Mouse (Mus musculus) embryonic facial prominence, embryonic 15.5 days (tissue): ENCODE data around the gene Ctdspl. TPM values are rescaled to one million over a fixed set of nuclear protein-coding genes. Genes with fewer than 3 reads are reported as not detected.

Experiments used
- ATAC-seq: fragments of 200-750 bp; cut with Nextera tagmentation; 2 replicates; pipeline ENCODE4 v1.8.0; 2017; ENCODE audit warnings: low read depth, moderate TSS enrichment; ENCODE audit not compliant: insufficient number of reproducible peaks, low FRiP score, low TSS enrichment
- H3K27ac ChIP-seq: fragments of 300-500 bp; sonication (generic); replicated peaks from 2 replicates; pipeline ENCODE4 v1.5.1; 2015; ENCODE audit warnings: mild to moderate bottlenecking, inconsistent platforms
- H3K27me3 ChIP-seq: fragments of 300-500 bp; sonication (generic); 2 replicates; pipeline ENCODE4 v1.6.1; 2015; ENCODE audit warnings: inconsistent platforms
- H3K36me3 ChIP-seq: fragments of 300-500 bp; sonication (generic); 2 replicates; pipeline ENCODE4 v1.6.1; 2015; ENCODE audit warnings: mild to moderate bottlenecking, inconsistent platforms
- H3K4me1 ChIP-seq: fragments of 300-500 bp; sonication (generic); 2 replicates; pipeline ENCODE4 v1.6.1; 2015; ENCODE audit warnings: inconsistent platforms
- H3K4me2 ChIP-seq: fragments of 300-500 bp; sonication (generic); replicated peaks from 2 replicates; pipeline ENCODE4 v1.6.1; 2015; ENCODE audit warnings: mild to moderate bottlenecking, inconsistent platforms
- H3K4me3 ChIP-seq: fragments of 300-500 bp; sonication (generic); replicated peaks from 2 replicates; pipeline ENCODE4 v1.5.1; 2015; ENCODE audit warnings: mild to moderate bottlenecking, inconsistent platforms
- H3K9ac ChIP-seq: fragments of 300-500 bp; sonication (generic); 2 replicates; pipeline ENCODE4 v1.6.1; 2015; ENCODE audit warnings: inconsistent platforms
- H3K9me3 ChIP-seq: fragments of 300-500 bp; sonication (generic); replicated peaks from 2 replicates; pipeline ENCODE4 v1.6.1; 2016; ENCODE audit warnings: inconsistent platforms
- WGBS: fragments of 180-500 bp; shearing (Covaris S2); methylation state at CpG from one replicate; pipeline ENCODE4 v1.1.7; 2015; 5-methylcytosine and 5-hydroxymethylcytosine counted together
- polyA plus RNA-seq: library from polyadenylated mRNA; unstranded; fragments of >200 nt; fragmentation: Nextera tagmentation; extraction: Ambion mirVana; gene quantifications from 2 replicates; pipeline ENCODE4 v1.2.1, GENCODE M21; 2015

The Ctdspl gene
- polyA plus RNA-seq, 1 experiment from 2014 or later: 19.2 TPM

DNA sequence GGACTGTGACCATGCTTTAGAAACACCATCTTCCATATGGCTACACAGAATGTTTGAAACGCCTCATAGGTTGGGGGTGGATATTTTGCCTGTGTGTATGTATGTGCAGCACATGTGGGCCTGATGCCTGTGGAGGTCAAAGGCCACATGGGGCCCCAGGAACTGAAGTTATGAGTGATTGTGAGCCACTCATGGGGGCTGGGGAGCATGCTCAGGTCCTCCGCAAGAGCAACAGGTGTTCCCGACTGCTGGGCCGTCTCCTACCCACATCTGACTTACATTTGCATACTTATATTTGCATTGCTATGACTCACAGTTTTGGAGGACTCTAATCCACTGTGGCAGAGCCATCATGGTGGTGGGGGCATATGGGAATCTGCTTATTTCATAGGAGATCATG lies 43.6 kb downstream of the Ctdspl start:
- 66% methylated on average over 4 of the region's 4 CpGs for WGBS
- Histone ChIP-seq H3K36me3 (peaks cover 16% of the 10 kb centered on the region; the same call in 1 of the 2 replicates), H3K27me3 (no peaks in the 10 kb centered on the region), H3K4me1 (peaks cover 26% of the 10 kb centered on the region), H3K4me2 (no peak overlapping the region), H3K4me3 (no peak overlapping the region), H3K9me3 (no peaks in the 10 kb centered on the region), H3K27ac (no peak overlapping the region), H3K9ac (no peak overlapping the region)
- no peak for ATAC-seq

DNA sequence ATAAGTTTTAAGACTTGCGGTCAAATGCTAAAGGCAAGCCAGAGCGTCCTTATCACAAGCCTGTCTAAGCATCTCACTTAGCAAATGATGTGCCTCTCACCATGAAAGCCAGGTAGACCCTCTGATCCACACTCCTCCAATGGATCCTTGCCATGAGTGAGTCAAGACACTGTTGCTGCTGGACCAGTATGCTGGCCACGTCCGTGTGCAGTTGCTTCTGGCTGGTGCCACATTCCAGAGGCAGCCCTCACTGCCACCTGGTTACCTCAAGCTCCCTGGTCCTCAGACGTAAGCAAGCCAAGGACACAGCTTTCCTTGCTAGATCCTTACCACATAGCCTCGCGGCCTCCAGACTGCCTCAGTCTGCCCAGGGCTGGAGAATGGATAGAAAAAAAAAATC lies 46.8 kb downstream of the Ctdspl start:
- H3K9ac ChIP-seq: no peak overlapping the region
- H3K27ac ChIP-seq: 0 out of 2 replicates have a peak overlapping the region, but pooled peaks have one; percentile 86
- WGBS: 85% methylated on average over 7 of the region's 7 CpGs
- no peaks in the 10 kb centered on the region for H3K9me3 ChIP-seq
- H3K27me3 ChIP-seq: no peaks in the 10 kb centered on the region
- H3K4me3 ChIP-seq: no peak overlapping the region
- H3K4me2 ChIP-seq: no peak overlapping the region
- H3K4me1 ChIP-seq: peaks cover 47% of the 10 kb centered on the region
- H3K36me3 ChIP-seq: peaks cover 6% of the 10 kb centered on the region; the same call in 1 of the 2 replicates
- ATAC-seq: no peak

DNA sequence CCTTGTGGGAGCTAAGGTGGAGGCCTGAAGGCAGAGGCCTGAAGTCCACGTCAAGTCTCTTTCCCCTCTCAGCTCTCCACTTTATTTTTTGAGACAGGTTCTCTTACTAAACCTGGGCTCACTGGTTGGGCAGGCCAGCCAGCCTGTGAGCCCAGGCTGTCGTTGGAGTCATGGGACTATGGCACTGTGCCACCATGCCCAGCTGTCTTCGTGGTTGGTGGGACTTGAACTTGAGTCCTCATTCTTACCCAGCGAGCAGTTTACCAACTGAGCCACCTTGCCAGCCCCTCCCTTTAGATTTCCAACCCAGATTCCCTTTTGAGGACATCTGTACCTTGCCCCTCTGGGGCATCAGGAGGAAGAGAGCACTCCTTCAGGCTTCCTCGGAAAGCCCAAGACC lies 47.3 kb downstream of the Ctdspl start:
- peak overlapping the region; percentile 86 for H3K27ac ChIP-seq
- no peak for ATAC-seq
- no peaks in the 10 kb centered on the region for H3K9me3 ChIP-seq
- H3K4me2 ChIP-seq: no peak overlapping the region
- 59% methylated on average over 5 of the region's 5 CpGs for WGBS
- no peak overlapping the region for H3K4me3 ChIP-seq
- no peaks in the 10 kb centered on the region for H3K27me3 ChIP-seq
- H3K4me1 ChIP-seq: peaks cover 48% of the 10 kb centered on the region
- peaks cover 6% of the 10 kb centered on the region; the same call in 1 of the 2 replicates for H3K36me3 ChIP-seq
- no peak overlapping the region for H3K9ac ChIP-seq

DNA sequence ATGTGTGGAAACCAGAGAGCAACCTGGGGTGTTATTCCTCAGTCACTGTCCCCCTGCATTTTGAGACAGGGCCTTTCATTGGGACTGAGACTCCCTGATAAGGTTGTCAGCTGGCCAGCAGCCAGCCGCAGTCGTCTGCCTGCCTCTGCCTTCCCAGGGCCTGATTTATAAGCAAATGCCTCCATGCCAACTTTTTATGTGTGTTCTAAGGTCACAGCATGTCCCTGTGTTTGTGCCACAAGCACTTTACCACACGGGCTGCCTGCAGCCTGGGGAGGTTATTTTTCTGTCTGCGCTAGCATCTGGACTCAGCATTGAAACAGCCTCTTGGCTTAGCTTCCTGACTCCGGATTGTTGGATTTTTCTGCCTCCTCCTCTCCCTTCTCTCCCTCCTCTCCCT lies 47.9 kb downstream of the Ctdspl start:
- Histone ChIP-seq H3K27me3 (no peaks in the 10 kb centered on the region), H3K9me3 (no peaks in the 10 kb centered on the region), H3K4me1 (peaks cover 48% of the 10 kb centered on the region), H3K27ac (peak overlapping the region; percentile 86), H3K9ac (no peak overlapping the region), H3K4me3 (no peak overlapping the region), H3K4me2 (no peak overlapping the region), H3K36me3 (peaks cover 6% of the 10 kb centered on the region; the same call in 1 of the 2 replicates)
- peak; percentile 51; the same call in 1 of the 2 replicates for ATAC-seq
- WGBS: 22% methylated on average over 5 of the region's 5 CpGs

GRCm38 (mm10) chr9:118975211-118975671 lies 49.0 kb downstream of the Ctdspl start:
- H3K4me1 ChIP-seq: peaks cover 53% of the 10 kb centered on the region
- WGBS: 46% methylated on average over 11 of the region's 11 CpGs
- no peaks in the 10 kb centered on the region for H3K9me3 ChIP-seq
- no peaks in the 10 kb centered on the region for H3K27me3 ChIP-seq
- H3K4me3 ChIP-seq: no peak overlapping the region
- ATAC-seq: peak; percentile 44; the same call in 1 of the 2 replicates
- H3K4me2 ChIP-seq: no peak overlapping the region
- H3K9ac ChIP-seq: no peak overlapping the region
- peak overlapping the region; percentile 86 for H3K27ac ChIP-seq
- H3K36me3 ChIP-seq: peaks cover 4% of the 10 kb centered on the region; the same call in 1 of the 2 replicates

- no peak for ATAC-seq
- no peak overlapping the region for H3K9ac ChIP-seq
- no peaks in the 10 kb centered on the region for H3K27me3 ChIP-seq
- H3K4me2 ChIP-seq: no peak overlapping the region
- H3K4me1 ChIP-seq: peaks cover 58% of the 10 kb centered on the region
- no peaks in the 10 kb centered on the region for H3K9me3 ChIP-seq
- H3K27ac ChIP-seq: peak overlapping the region; percentile 86
- 59% methylated on average over 9 of the region's 9 CpGs for WGBS
- no peaks in the 10 kb centered on the region for H3K36me3 ChIP-seq
- no peak overlapping the region for H3K4me3 ChIP-seq
Measured at GRCm38 (mm10) chr9:118975758-118976157, 49.5 kb downstream of the Ctdspl start.

- no peak overlapping the region for H3K9ac ChIP-seq
- H3K27ac ChIP-seq: peak overlapping the region; percentile 86; the same call in 1 of the 2 replicates
- H3K4me1 ChIP-seq: peaks cover 65% of the 10 kb centered on the region
- no peaks in the 10 kb centered on the region for H3K27me3 ChIP-seq
- H3K9me3 ChIP-seq: no peaks in the 10 kb centered on the region
- WGBS: 83% methylated on average over 7 of the region's 7 CpGs
- H3K4me2 ChIP-seq: no peak overlapping the region
- ATAC-seq: no peak
- H3K36me3 ChIP-seq: no peaks in the 10 kb centered on the region
- H3K4me3 ChIP-seq: no peak overlapping the region
Measured at GRCm38 (mm10) chr9:118976561-118976960, 50.3 kb downstream of the Ctdspl start.

- ATAC-seq: no peak
- Histone ChIP-seq H3K4me3 (no peak overlapping the region), H3K36me3 (no peaks in the 10 kb centered on the region), H3K9ac (no peak overlapping the region), H3K4me2 (no peak overlapping the region), H3K27ac (no peak overlapping the region), H3K9me3 (no peaks in the 10 kb centered on the region), H3K4me1 (peaks cover 72% of the 10 kb centered on the region), H3K27me3 (no peaks in the 10 kb centered on the region)
- WGBS: 87% methylated on average over 7 of the region's 7 CpGs
Measured at GRCm38 (mm10) chr9:118977425-118977824, 51.2 kb downstream of the Ctdspl start.

DNA sequence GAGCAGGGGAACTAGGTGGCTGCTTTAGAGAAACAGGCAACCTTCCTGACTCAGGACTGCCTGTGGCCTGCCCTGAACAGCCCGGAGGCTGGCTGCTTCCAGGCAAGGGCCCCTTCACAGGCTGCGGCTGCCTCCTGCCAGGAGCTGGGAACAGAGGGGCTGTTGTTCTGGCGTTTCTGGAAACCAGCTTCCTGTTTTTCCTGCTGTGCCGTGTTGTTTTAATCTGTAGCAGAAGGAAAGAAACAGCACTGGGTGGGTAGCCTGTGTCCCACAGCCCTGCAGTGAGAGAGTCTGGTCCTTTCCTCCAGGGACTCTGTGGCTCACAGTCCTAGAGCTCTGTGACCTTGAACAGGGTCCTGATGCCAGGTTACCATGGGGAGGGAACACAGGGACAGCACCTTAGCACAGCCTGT lies 54.2 kb downstream of the Ctdspl start:
- Histone ChIP-seq H3K9ac (no peak overlapping the region), H3K4me2 (no peak overlapping the region), H3K9me3 (no peaks in the 10 kb centered on the region), H3K27me3 (no peaks in the 10 kb centered on the region), H3K27ac (peak overlapping the region; percentile 89), H3K4me3 (no peak overlapping the region), H3K36me3 (no peaks in the 10 kb centered on the region), H3K4me1 (peaks cover 57% of the 10 kb centered on the region)
- ATAC-seq: peak; percentile 78
- WGBS: 3% methylated on average over 4 of the region's 4 CpGs

- H3K9ac ChIP-seq: no peak overlapping the region
- 65% methylated on average over 15 of the region's 15 CpGs for WGBS
- H3K4me2 ChIP-seq: no peak overlapping the region
- no peak overlapping the region for H3K27ac ChIP-seq
- H3K9me3 ChIP-seq: no peaks in the 10 kb centered on the region
- no peaks in the 10 kb centered on the region for H3K27me3 ChIP-seq
- no peaks in the 10 kb centered on the region for H3K36me3 ChIP-seq
- H3K4me3 ChIP-seq: no peak overlapping the region
- peaks cover 54% of the 10 kb centered on the region for H3K4me1 ChIP-seq
- ATAC-seq: no peak
Measured at GRCm38 (mm10) chr9:118984650-118985432, 58.6 kb downstream of the Ctdspl start.

DNA sequence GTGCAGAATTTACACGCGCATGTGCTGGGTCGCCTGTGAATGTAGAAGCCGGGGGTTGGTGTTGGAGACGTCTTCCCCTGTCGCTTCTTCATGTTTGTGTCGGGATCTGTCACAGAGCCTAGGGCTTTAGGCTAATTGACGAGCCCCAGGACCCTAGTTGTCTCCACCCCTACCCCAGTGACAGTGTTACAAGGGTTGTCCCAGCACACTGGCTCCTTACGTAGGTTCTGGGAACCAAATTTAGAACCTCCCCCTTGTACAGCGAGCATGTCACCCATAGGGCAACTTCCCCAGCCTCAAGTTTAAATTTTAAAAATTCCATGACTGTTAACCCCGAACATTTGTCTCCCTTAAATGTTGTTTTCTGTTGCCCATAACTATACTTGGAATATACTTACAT lies 60.0 kb downstream of the Ctdspl start:
- no peaks in the 10 kb centered on the region for H3K36me3 ChIP-seq
- H3K9me3 ChIP-seq: no peaks in the 10 kb centered on the region
- H3K4me2 ChIP-seq: no peak overlapping the region
- H3K27me3 ChIP-seq: no peaks in the 10 kb centered on the region
- ATAC-seq: no peak
- peaks cover 53% of the 10 kb centered on the region for H3K4me1 ChIP-seq
- no peak overlapping the region for H3K9ac ChIP-seq
- 47% methylated on average over 11 of the region's 11 CpGs for WGBS
- H3K27ac ChIP-seq: no peak overlapping the region
- H3K4me3 ChIP-seq: no peak overlapping the region
